Mouse (Mus musculus) kidney, adult 10 weeks (tissue): Measurements from ENCODE around the gene Oscp1. TPM values are rescaled to one million over a fixed set of nuclear protein-coding genes. Genes with fewer than 3 reads are reported as not detected.

Experiments used
- polyA plus RNA-seq: library from polyadenylated mRNA; stranded (reverse); fragments of 350-450 nt; fragmentation: Illumina TruSeq; extraction: RNeasy Lipid Tissue Mini Kit (QIAGEN cat#74804); gene quantifications from one replicate; pipeline ENCODE4 v1.2.3, GENCODE M21; 2014; ENCODE audit warnings: low read depth, low replicate concordance

Oscp1 gene
- polyA plus RNA-seq = 0.93 TPM

DNA sequence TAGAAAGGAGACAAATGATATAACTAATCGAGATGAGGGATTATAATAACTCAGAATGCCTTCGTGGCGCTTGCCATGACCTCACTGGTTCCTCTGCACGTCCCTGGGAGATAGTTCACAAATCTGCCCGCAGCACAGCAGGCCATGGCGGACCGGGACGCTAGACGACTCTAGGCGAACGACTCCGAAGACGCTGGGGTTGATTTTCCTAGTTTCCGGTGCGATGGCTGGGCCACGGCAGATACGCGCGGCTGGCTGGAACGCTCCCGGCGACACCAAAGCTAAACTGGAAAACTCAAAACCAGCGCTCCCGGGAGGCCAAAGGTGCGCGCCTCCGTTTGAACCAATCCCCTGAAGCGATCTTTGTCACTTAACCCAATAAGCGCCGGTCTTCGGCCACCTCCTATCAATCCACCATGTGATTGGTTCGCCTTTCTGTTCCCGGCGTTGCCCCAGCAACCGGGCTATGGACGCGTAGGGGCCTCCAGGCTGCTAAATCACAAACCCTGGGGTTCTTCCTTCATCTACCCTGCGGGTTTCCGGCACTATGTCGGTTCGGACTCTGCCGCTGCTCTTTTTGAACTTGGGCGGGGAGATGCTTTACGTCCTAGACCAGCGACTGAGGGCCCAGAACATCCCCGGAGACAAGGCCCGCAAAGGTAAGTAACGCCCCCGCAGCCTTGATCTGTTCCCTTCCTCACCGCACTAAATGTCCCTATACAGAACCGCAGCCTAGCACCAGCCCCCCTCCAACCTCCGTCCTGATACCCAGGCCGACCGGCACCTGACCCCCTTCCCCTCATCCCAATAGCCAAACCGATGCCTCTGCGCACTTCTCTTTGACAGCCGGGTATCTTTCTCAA, at the start of gene Oscp1:
Gene Oscp1 (plus strand): TSS at position 432 of the 863 bp plus-strand sequence.

DNA sequence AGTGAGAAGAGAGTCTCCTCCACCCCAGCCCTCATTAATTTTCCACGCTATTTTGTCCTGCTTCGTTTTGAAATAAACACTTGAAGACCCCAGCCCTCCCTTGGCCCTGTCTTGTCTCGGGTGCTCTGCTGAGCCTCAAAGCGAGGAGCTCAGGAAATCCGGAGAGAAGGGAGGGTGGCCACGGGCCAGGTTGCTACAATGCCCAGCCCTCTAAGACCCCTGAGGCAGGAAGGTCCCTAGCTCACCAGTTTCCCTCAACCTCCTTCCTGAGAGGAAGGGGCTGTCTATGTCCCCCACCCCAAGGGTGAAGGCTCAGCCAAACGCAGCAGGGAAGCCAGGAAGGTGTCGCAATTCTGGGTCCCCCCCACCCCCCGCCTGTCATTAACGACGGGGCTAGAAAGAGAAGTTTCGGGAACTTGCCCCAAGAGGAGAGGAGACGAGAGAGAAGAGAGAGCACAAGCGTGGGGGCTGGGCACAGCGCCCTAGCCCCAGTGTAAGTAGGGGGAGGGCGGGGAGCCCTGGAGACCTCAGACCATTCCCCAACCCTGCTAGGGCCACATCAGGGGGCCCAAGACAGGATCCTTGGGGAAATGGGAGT, 34.0 kb upstream of the Oscp1 start, which contains the start of gene Csf3r:
Gene Csf3r (plus strand): TSS at position 248 of the 598 bp plus-strand sequence.

GRCm38 (mm10) chr4:126046851-126047585, 11.3 kb upstream of the Oscp1 start, which contains the start of gene Mrps15:
TSS of gene Mrps15 (plus strand) at chr4:126046925.

DNA sequence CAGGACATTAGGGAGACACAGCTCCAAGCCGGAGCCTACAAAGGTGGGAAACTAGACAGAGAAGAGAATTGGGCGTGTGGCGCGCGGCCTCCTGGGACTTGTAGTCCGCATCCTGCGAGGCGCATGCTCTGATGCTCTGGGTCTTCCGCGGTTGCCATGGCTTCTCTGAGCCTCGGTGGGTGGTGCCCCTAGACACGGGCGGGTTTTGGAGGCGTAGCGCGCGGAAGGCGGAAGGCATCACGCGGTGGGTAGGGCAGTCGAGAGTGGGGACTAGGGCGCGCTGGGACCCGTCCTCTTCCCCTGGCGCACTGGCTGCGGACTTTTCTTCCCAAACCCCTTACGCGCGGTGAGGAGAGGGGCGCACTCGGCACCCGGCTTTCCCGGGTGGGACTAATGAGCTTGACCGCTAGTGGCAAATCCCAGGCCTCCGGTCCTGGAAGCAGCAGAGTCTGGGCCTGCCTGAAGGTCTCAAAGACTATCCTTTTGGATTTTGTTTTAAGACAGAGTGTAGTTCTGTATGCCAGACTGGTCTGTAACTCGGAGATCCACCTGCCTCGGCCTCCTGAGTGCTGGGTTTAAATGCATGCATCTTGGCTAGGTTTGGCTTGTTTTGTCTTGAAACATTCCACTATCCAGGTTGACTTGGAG, 38.2 kb downstream of the Oscp1 start, which contains the start of gene Lsm10:
Gene Lsm10 (plus strand): TSS at position 160 of the 648 bp plus-strand sequence.

GRCm38 (mm10) chr4:126103590-126104068, 45.3 kb downstream of the Oscp1 start, which contains the start of gene Stk40:
TSS of gene Stk40 (plus strand) at chr4:126103957.

Other genes starting within 250 kb of the Oscp1 start
- gene Csf3r, start 34.0 kb upstream of the Oscp1 start, polyA plus RNA-seq = not detected
- gene Mrps15, start 11.6 kb upstream of the Oscp1 start, polyA plus RNA-seq = 106 TPM
- 3.7 TPM for gene Lsm10, start 38.1 kb downstream of the Oscp1 start, polyA plus RNA-seq
- 2.8 TPM for gene Stk40, start 45.4 kb downstream of the Oscp1 start, polyA plus RNA-seq
- gene Eva1b, start 89.2 kb downstream of the Oscp1 start, polyA plus RNA-seq = 0.32 TPM
- gene Sh3d21, start 104.9 kb downstream of the Oscp1 start, polyA plus RNA-seq = 0.81 TPM
- gene Thrap3, start 144.2 kb downstream of the Oscp1 start, polyA plus RNA-seq = 109 TPM
- 1.0 TPM for gene Map7d1, start 197.8 kb downstream of the Oscp1 start, polyA plus RNA-seq
- 45.3 TPM for gene Trappc3, start 203.8 kb downstream of the Oscp1 start, polyA plus RNA-seq
- 0.16 TPM for gene Col8a2, start 228.2 kb downstream of the Oscp1 start, polyA plus RNA-seq